Mouse (Mus musculus) hindbrain, embryonic 10.5 days (tissue): ENCODE results near the gene Bak1. TPM values are rescaled to one million over a fixed set of nuclear protein-coding genes. Genes with fewer than 3 reads are reported as not detected.
"Not testable (repeated sequence)": the region's sequence is repeated elsewhere in the genome, so short reads cannot be mapped to it uniquely, and the experiment has no call there.

Experiments
- DNase-seq: peaks from one replicate; pipeline ENCODE4 v3.0.0-alpha.2; 2017; ENCODE audit warnings: low spot score
- H3K27ac ChIP-seq: fragments of 300-500 bp; sonication (generic); 2 replicates; pipeline ENCODE4 v1.5.1; 2016; ENCODE audit warnings: mild to moderate bottlenecking, moderate library complexity
- H3K27me3 ChIP-seq: fragments of 300-500 bp; sonication (generic); 2 replicates; pipeline ENCODE4 v1.6.1; 2016; ENCODE audit warnings: mild to moderate bottlenecking; ENCODE audit not compliant: poor library complexity, insufficient read depth, severe bottlenecking
- H3K36me3 ChIP-seq: fragments of 300-500 bp; sonication (generic); 2 replicates; pipeline ENCODE4 v1.6.1; 2016; ENCODE audit warnings: mild to moderate bottlenecking, moderate library complexity
- H3K4me1 ChIP-seq: fragments of 300-500 bp; sonication (generic); replicated peaks from 2 replicates; pipeline ENCODE4 v1.6.1; 2016; ENCODE audit warnings: mild to moderate bottlenecking
- H3K4me3 ChIP-seq: fragments of 300-500 bp; sonication (generic); 2 replicates; pipeline ENCODE4 v1.5.1; 2016; ENCODE audit warnings: mild to moderate bottlenecking, moderate library complexity
- H3K9me3 ChIP-seq: fragments of 300-500 bp; sonication (generic); 2 replicates; pipeline ENCODE4 v1.6.1; 2016; ENCODE audit warnings: mild to moderate bottlenecking, moderate library complexity
- WGBS: fragments of 180-500 bp; shearing (Covaris S2); methylation state at CpG from one replicate; pipeline ENCODE4 v1.1.7; 2016; 5-methylcytosine and 5-hydroxymethylcytosine counted together
- polyA plus RNA-seq: library from polyadenylated mRNA; unstranded; fragments of >200 nt; fragmentation: Nextera tagmentation; extraction: Ambion mirVana; gene quantifications from 2 replicates; pipeline ENCODE4 v1.2.1, GENCODE M21; 2016

Bak1 gene
- polyA plus RNA-seq, 1 experiment from 2014 or later = 6.6 TPM

DNA sequence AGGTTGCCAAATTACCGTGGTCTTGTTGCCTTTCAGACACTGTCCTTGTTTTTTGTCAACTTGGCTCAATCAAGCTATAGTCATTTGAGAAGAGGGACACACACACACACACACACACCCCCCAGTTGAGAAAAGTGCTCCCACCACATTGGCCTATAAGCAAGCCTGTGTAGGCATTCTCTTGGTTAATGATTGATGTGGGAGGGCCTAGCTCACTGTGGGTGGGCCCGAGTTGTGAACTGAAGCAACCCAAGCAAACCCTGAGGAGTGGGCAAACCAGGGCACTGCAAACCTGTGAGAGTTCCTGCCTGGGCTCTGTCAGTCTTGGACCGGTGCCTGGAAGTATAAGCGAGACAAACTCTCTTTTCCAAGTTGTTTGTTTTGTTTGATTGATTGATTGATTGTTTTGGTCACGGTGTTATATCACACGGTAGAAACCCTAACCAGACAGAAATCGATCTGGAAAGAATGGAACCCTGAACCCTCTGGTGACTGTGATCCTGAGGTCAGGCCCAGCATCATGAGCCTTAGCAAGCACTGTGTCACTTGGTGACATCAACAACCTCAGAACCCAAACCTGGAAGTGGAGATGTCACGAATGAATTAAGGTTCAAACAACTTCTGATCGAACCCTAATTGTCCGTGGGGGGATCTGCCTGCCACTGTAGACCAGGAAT is 43.2 kb downstream of the Bak1 start:
- H3K27ac ChIP-seq = no peak overlapping the region
- DNase-seq = no peak
- H3K36me3 ChIP-seq = peaks cover 6% of the 10 kb centered on the region
- no peaks in the 10 kb centered on the region for H3K4me1 ChIP-seq
- no peaks in the 10 kb centered on the region for H3K9me3 ChIP-seq
- no peak overlapping the region for H3K4me3 ChIP-seq
- WGBS = 84% methylated on average over 10 of the region's 10 CpGs
- no peaks in the 10 kb centered on the region for H3K27me3 ChIP-seq

DNA sequence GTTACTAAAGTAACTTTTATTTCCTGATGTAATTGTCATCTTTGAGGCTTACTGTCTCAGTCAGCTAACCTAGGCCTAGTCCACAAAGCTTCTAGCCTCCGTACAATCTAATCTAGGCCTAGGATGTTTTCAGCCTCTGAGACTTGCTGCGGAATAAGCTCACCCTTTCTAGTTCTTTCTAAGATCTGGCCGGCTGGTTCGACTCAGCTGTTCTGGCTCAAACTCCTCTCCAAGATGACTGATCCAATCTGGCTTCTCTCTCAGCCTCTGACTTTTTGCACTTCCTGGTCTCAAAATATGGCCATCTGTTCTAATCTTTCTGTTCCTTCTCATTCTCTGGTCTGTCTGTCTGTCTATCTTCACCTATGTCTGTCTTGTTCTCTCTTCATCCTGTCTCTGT is 45.4 kb downstream of the Bak1 start:
- WGBS = 95% methylated on average over 4 of the region's 4 CpGs

DNA sequence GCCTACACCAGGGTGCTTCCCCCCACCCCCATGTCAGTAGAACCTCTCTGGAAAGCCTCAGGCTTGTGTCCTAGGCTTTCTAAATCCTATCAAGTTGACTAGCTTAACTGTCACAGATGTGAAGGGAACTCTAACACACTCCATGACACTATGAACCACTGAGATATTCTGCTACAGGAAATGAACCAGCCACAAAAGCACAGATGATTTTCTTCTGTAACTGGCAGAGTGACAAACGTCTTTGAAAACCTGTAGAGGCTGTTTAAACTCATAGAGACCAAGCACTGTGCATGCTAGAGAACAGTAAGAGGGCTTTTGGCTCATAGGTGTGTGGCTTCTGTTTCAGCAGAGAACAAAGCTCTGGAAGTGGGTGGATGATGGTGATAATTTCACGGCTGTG is 47.8 kb downstream of the Bak1 start:
- H3K4me3 ChIP-seq = no peak overlapping the region
- no peak overlapping the region for H3K27ac ChIP-seq
- no peak for DNase-seq
- H3K4me1 ChIP-seq = peaks cover 3% of the 10 kb centered on the region; the same call in 1 of the 2 replicates
- H3K36me3 ChIP-seq = peaks cover 51% of the 10 kb centered on the region
- H3K9me3 ChIP-seq = no peaks in the 10 kb centered on the region
- no peaks in the 10 kb centered on the region for H3K27me3 ChIP-seq
- WGBS = 80% methylated on average over 2 of the region's 2 CpGs

More for the DNA sequence above, 45.4 kb downstream of the Bak1 start:
- Histone ChIP-seq H3K36me3 (peaks cover 27% of the 10 kb centered on the region), H3K27ac (no peak overlapping the region), H3K27me3 (no peaks in the 10 kb centered on the region), H3K9me3 (no peaks in the 10 kb centered on the region), H3K4me1 (no peaks in the 10 kb centered on the region), H3K4me3 (no peak overlapping the region)
- DNase-seq = no peak

DNA sequence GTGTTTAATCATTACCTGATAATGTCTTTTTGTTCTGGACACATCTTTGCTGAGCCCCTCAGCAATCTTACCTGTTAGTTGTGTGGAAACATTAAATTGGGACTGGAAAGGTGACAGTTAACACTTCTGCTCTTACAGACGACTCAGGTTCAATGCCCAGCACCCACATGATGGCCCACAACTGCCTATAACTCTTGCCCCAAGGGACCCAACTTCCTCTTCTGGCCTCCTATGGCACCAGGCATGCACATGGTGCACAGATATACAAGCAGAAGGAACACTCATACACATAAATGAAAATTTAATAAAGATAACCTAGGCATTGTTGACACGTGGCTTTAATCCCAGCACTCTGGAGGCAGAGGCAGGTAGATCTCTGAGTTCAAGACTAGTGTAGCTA is 49.4 kb downstream of the Bak1 start:
- H3K9me3 ChIP-seq = no peaks in the 10 kb centered on the region
- no peak overlapping the region for H3K4me3 ChIP-seq
- no peak for DNase-seq
- WGBS = 80% methylated on average over 2 of the region's 2 CpGs
- H3K27ac ChIP-seq = no peak overlapping the region
- peaks cover 18% of the 10 kb centered on the region for H3K4me1 ChIP-seq
- H3K27me3 ChIP-seq = no peaks in the 10 kb centered on the region
- peaks cover 67% of the 10 kb centered on the region for H3K36me3 ChIP-seq

DNA sequence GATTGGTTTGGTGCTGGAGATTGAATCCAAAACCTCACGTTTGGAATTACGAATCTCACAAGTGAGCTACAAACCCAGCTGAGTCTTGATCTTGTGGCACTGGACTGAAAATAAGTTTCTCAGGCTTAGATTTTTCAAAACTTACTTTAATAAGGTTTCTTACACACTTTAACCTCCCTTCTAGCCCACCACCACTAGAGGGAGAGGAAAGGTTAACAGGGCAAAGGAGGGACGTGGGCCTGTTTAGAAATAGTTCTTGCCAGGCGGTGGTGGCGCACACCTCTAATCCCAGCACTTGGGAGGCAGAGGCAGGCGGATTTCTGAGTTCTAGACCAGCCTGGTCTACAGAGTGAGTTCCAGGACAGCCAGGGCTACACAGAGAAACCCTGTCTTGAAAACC is 51.5 kb downstream of the Bak1 start:
- not testable (repeated sequence) for H3K27ac ChIP-seq, H3K27me3 ChIP-seq, H3K9me3 ChIP-seq, H3K4me3 ChIP-seq, DNase-seq
- Histone ChIP-seq H3K4me1 (peaks cover 36% of the 10 kb centered on the region), H3K36me3 (peaks cover 70% of the 10 kb centered on the region)
- WGBS = 93% methylated on average over 6 of the region's 6 CpGs

DNA sequence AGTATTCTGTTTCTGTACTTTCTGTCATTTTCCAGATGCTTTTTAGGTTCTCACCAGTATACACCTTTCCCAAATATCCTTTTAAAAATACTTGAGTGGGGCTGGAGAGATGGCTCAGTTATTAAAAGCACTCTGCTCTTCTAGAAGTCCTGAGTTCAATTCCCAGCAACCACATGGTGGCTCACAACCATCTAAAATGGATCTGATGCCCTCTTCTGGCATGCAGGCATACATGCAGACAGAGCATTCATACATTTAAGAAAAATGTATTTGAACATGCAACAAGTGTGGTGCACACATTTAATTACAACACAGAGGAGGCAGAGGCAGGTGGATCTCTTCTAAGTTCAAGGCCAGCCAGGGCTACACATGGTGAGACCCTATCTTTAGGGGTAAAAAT is 53.4 kb downstream of the Bak1 start:
- Histone ChIP-seq H3K9me3 (no peaks in the 10 kb centered on the region), H3K27me3 (no peaks in the 10 kb centered on the region), H3K4me3 (no peak overlapping the region), H3K36me3 (peaks cover 70% of the 10 kb centered on the region), H3K27ac (no peak overlapping the region), H3K4me1 (peaks cover 52% of the 10 kb centered on the region)
- no peak for DNase-seq

DNA sequence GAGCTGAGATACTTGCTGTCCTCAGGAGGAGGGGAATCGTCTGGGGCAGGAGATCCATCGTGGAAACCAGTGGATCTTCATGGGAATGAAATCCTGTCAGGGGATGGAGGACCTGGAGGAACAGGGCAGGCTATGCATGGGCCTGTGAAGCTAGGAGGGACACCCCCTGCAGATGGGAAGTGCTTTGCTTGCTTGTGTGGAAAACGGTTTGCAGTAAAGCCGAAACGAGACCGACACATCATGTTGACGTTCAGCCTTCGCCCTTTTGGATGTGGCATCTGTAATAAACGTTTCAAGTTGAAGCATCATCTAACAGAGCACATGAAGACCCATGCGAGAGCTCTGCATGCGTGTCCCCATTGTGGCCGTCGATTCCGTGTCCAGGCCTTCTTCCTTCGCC is 54.3 kb downstream of the Bak1 start:
- 94% methylated on average over 15 of the region's 15 CpGs for WGBS
- DNase-seq = no peak
- peaks cover 52% of the 10 kb centered on the region for H3K4me1 ChIP-seq
- H3K4me3 ChIP-seq = peak overlapping the region; percentile 92; the same call in 1 of the 2 replicates
- H3K9me3 ChIP-seq = no peaks in the 10 kb centered on the region
- no peak overlapping the region for H3K27ac ChIP-seq
- H3K36me3 ChIP-seq = peaks cover 68% of the 10 kb centered on the region
- no peaks in the 10 kb centered on the region for H3K27me3 ChIP-seq

DNA sequence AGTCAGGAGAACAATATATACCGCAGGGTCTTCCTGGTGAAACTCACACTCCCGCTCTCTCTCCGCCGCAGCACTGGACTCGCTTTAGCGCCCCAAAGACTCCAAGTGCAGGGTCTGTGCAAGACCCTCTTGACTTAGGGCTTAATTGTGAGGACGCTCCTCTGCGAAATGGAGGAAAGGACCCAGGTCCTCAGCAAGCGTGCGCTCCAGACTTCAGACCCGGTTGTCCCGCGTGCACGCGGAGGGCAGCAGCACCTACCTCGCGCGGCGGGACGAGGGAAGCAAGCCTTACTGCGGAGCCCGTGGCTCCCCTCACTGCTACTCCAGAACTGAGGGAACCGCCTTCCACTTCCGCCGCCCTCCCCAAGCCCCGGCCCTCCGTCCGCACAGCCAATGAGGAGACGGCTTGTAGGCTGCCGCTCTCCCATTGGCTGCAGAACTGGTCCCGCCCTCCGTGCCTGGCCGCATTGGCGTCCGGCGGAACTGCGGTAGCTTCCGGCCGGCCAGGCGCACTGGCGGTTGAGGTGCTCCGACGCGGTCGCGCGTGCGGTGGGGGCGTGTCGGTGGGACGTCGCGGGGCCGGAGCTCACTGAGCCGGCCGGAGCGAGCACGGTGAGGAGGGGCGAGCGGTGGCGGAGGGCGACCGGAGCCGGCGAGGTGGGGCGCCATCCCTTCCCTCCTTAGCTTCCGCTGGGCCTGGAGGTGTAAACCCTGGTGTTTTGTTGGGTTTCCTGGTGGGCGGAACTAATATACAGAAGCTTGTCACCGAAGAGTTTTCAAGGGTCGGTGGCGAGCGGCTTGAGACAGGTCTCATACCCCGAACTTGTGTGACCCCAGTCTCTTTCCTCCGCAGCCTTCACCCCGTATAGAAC is 55.9 kb downstream of the Bak1 start, which contains the start of gene Zbtb9:
Zbtb9 (plus strand) TSS at position 465 of the 872 bp plus-strand sequence.
- Histone ChIP-seq H3K4me3 (peak within 1 kb of the TSS; percentile 92), H3K27me3 (no peaks in the 10 kb centered on the region), H3K4me1 (peaks cover 52% of the 10 kb centered on the region), H3K27ac (peak within 1 kb of the TSS; percentile 90), H3K36me3 (peaks cover 68% of the 10 kb centered on the region), H3K9me3 (no peaks in the 10 kb centered on the region)
- under 1% methylated on average over 75 of the region's 75 CpGs for WGBS
- peak; percentile 96 for DNase-seq

DNA sequence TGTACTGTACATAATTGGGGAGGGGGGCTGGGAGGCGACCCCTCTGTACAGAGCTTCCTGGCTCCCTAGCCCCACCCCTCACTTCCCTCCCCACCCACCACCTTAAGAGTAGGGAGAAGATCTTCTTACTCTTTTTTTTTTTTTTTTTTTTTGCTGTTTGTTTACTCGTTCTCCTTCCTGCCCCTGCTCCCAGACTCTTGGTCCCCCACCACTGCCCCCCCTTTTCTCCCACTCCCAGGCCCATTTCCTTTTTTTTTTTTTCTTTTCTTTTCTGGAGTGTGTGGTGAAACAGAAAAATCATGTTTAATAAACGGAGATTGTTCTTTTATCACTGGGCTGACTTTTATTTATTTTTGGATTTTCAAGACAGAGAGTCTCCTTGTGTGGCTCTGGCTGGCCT is 56.7 kb downstream of the Bak1 start:
- no peaks in the 10 kb centered on the region for H3K27me3 ChIP-seq
- no peak for DNase-seq
- peak overlapping the region; percentile 92 for H3K4me3 ChIP-seq
- peak overlapping the region; percentile 90 for H3K27ac ChIP-seq
- peaks cover 68% of the 10 kb centered on the region for H3K36me3 ChIP-seq
- peaks cover 52% of the 10 kb centered on the region for H3K4me1 ChIP-seq
- H3K9me3 ChIP-seq = no peaks in the 10 kb centered on the region
- 10% methylated on average over 3 of the region's 3 CpGs for WGBS

DNA sequence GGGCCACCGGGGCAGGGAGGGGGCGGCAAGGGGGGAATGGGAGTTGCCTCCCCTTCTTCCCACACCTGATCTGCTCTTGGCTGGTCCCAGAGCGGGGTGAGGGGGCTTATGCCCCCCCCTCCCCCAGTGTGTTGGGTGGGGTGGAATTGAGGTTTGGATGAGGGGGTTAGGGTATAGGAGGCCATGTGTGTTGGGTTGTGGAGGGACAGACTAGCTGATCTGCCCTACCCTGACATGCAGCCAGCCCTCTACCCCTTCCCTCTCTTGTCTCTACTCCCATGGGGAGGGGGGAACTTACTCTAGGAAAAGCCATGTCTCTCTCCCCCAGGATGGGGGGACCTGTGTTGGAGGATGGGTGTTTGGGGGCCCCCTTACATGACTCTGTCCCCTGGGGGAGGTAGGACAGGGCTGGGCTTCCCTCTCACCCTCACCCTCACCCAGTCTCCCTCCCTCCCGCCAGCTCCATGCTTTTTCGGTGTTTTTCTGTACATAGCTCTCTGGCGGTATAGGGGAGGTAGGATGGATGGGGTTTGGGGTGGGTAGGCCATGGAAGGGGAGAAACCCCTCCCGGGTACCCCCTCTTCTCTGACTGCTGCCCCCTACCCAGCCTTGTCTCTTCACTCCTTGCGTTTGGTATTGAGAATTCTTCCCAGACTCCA is 57.4 kb downstream of the Bak1 start:
- DNase-seq = no peak
- Histone ChIP-seq H3K27ac (peak overlapping the region; percentile 29; the same call in 1 of the 2 replicates), H3K27me3 (no peaks in the 10 kb centered on the region), H3K4me3 (peak overlapping the region; percentile 92), H3K9me3 (no peaks in the 10 kb centered on the region), H3K4me1 (peaks cover 52% of the 10 kb centered on the region), H3K36me3 (peaks cover 68% of the 10 kb centered on the region)
- WGBS = 59% methylated on average over 8 of the region's 8 CpGs

DNA sequence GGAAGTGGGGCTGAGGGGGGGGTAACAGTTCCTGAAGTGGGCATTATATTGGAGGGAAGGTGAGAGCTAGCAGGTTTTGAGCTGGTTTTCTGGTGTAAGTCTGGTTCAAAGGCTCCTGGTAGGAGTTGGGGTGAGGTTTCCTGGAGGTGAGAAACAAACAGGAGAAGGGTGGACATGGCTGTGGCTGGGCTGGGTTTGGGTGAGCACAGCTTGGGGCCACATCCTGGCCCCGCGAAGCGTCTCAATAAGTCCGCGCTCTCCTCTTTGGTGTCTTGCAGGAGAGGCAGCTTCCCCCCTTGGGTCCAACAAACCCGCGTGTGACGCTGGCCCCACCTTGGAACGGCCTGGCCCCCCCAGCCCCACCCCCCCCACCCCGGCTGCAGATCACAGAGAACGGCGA is 58.6 kb downstream of the Bak1 start:
- Histone ChIP-seq H3K36me3 (peaks cover 68% of the 10 kb centered on the region), H3K27me3 (no peaks in the 10 kb centered on the region), H3K4me1 (peaks cover 42% of the 10 kb centered on the region), H3K9me3 (no peaks in the 10 kb centered on the region), H3K4me3 (no peak overlapping the region), H3K27ac (no peak overlapping the region)
- DNase-seq = no peak
- WGBS = 73% methylated on average over 12 of the region's 12 CpGs
